Mouse (Mus musculus) T-helper 2 cell (primary cell): Measurements from ENCODE around the gene Ttll5.

Experiments
- in situ Hi-C: fragments of 300-600 bp; cut with MboI, MseI; formaldehyde crosslinking; loops from one replicate; pipeline ENCODE4 v1.15.1; 2025; ENCODE audit warnings: high pct_unique_total_duplicates

Gene Ttll5

DNA sequence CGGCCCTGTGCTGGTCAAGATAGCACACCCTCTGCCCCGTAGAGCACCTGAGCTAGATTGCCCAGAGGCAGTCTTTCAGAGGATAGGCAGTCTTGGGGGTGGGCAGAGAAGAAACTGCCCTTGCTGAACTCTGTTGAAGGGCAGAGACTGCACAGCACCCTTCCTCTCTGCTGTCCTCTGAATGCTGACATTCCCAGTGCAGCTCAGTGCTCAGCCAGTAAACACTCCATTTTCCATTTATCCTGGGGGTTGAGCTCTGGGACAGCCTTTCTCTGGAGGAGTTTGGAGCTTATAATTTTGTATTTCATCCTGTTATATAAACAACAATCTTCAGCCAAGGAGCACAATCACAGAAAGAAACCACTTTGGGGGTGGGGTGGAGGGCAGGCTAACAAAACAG, 138.7 kb downstream of the Ttll5 start:
- in situ Hi-C loops: no loop called here

DNA sequence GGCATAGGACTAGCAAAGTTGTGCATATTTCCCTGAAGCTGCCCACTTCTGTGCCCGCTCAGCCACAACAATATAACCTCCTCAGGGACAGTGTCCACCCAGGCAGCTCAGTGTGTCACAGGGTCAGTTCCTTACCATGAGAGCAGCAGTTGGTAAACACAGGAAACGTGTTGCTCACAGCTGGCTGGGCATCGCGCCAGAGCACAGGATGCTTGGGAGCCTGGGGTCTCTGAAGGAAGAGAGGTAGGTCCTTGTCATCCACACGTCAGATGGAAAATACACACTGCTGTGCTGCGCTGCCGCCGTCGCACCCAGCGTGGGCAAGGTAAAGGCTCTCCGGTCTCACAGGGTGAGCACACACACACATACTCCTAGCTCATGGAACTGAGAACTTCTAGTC, 139.2 kb downstream of the Ttll5 start:
- in situ Hi-C loops: no loop called here

- in situ Hi-C loops: no loop called here
Measured at GRCm38 (mm10) chr12:85964436-85964835, 140.0 kb downstream of the Ttll5 start.

DNA sequence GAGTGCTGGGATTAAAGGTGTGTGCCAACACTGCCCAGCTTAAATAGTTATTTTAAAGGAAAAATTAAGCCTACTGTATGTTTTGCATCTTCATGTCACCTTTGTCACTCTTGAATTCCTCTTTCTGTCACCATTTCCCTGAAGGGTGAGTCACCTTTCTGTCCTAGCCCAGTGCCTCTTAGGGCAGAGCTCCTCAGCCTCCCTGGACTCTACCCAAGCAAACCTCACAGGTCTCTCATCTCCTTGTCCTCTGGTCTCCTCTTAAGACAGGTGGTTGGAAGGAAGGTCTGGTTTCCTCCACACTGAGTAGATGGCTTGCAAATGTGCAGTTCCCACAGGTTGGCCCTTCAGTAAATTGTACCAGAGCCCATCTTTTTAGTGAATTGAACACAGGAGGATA, 143.4 kb downstream of the Ttll5 start:
- in situ Hi-C loops: no loop called here

- in situ Hi-C loops: no loop called here
Measured at GRCm38 (mm10) chr12:85968409-85968808, 143.9 kb downstream of the Ttll5 start.

- in situ Hi-C loops: no loop called here
Measured at GRCm38 (mm10) chr12:85969571-85969970, 145.1 kb downstream of the Ttll5 start.

- in situ Hi-C loops: no loop called here
Measured at GRCm38 (mm10) chr12:85970191-85970590, 145.7 kb downstream of the Ttll5 start.

DNA sequence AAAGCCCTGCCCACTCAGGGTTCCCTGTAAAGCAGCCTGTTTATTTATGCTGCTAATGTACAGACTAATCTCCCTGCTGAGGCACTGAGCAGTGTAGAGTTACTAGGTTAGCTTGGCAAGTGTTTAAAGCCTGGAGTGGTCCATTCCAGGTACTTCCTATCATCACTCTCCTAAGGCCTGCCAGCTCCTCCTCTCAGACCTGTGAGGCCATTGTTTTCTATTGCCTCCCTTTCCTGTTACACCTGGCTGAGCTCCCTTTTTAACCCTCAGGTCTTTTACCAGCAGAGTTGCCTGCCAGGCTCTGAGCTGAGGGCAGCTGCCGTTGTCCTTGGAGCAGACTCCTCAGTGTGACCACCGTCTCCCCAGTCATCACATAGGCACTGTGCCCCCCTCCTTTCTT, 146.3 kb downstream of the Ttll5 start:
- in situ Hi-C loops: no loop called here

DNA sequence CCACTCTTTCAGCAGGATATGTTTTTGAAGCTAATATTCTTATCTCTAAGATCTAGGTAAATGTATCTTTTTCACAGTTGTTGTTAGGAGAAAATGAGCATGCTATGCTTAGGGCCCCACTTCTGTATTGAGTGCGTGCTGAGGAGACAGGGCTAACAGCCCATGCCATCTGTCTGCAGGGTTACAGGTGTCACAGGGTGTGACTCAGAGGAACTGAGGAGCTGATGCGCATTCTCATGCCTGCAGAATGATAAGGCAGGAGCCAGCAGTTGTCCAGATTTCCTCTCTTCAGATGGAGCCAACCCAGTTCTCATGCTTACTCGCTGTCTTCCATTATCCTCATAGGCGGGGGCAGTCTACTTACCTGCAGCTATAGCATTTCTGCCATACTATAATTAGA, 147.2 kb downstream of the Ttll5 start:
- in situ Hi-C loops: no loop called here

DNA sequence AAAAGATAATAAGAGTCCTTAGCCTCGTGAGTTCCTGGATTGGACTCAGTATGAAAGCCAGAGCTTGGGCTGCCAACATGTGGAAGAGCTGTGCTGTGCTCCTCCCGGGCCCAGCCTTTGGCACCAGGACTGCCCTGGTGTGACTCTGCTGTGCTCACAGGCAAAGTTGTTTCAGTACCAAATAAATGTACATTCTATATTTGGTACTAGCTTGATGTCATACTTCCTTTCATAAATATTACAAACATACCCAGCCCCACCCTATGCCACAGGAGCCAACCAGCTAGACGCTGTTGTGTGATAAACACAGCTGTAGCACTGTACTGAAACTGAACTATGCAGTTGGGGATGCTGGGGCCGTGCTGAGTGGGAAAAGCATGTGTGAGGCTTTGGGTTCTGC, 149.1 kb downstream of the Ttll5 start:
- in situ Hi-C loops: no loop called here

DNA sequence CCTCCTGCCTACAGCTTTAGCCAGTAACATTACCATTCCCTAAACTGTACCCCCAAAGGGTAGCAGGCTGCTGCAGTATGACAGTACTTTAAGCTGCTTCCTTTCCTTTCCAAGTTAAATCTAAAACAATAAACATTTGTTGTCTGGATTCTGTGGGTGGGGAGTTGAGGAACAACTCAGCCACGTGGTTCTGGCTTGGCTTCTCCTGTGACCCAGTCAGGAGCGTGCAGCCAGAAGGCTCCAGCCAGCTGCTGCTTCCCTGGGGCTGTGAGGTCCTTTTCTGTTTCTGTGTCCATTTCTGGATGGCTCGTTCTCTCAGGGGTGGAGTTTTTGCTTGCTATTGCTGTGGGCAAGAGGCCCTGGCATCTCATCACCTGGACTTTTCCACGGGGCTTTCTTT, 149.6 kb downstream of the Ttll5 start:
- in situ Hi-C loops: no loop called here

DNA sequence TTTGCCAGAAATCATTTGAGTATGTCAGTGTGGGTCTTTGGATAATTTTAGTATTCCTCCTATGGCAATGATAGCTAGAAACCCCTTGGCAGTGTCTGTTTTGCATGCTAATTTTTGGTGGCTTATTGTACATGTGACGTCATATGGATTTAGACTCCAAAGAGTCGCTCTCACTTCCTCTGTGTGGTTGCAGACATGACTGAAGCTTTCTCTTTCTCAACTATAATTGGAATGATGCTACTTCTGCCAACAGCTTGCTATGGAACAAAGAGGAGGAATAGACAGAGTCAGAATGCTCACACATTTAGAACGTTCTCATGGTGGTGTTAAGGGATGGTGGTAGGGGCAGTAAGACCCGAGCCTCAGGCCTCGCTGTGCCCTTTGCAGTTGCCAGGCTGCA, 155.5 kb downstream of the Ttll5 start:
- in situ Hi-C loops: no loop called here

DNA sequence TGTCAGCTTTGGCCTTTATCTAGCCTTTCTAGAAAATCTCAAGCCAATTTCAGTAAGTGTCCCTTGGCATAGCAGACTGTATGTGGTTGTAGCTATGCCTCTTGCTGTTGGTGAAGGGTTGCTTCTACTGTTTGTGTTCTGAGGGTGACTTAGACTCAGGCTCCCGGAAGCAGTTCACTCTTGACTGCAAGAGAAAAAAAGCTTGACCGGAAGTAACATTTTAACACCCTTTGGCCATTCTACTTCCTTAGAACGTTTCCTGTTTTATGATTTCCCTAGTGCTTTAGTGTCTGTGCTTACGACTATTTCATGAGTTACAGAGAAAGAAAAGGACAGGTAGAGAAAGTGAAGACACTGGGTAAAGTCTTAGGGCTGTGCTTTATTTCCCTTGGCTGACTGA, 161.1 kb downstream of the Ttll5 start:
- in situ Hi-C loops: no loop called here

DNA sequence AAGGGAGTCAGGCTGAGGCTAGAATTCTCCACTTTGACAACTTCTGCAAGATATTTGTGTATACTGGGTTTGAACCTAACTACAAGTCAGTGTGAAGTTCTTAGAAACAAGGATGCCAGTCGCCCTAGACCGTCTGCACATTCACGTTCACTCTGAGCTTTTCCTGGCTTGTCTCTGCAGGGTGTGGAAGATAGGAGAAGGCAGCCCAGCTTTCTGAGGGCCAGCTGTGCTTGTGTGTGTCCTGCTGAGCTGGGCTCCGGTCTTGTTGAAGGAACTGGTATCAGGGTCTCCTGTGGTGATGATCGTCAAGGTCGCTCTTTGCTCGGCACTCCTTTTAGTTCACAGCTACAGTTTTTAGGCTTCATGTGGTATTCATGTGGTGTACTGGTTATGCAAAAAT, 161.6 kb downstream of the Ttll5 start:
- in situ Hi-C loops: no loop called here

- in situ Hi-C loops: no loop called here
Measured at GRCm38 (mm10) chr12:85986540-85987443, 162.3 kb downstream of the Ttll5 start.

DNA sequence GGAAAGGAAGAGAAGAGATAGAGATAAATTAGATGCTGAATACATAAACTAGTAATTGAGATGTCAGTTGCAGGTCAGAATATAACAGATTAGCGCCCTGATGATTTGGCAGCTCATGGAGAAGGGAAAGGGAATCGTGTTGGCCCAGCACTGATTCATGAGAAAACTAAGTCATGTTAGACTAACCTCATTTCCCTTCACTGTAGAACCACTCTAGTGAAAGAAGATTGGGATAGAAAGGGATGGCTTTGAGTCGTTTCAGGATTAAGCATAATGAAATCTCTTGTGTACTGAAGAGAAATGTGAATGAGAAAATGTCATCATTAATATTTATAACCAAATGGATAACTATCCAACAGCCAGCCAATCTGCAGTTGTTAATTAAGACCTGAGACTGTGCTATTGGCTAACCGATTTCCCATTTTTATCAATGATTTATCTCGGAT, 163.0 kb downstream of the Ttll5 start:
- in situ Hi-C loops: no loop called here

GRCm38 (mm10) chr12:85988121-85988520, 163.7 kb downstream of the Ttll5 start:
- in situ Hi-C loops: no loop called here

DNA sequence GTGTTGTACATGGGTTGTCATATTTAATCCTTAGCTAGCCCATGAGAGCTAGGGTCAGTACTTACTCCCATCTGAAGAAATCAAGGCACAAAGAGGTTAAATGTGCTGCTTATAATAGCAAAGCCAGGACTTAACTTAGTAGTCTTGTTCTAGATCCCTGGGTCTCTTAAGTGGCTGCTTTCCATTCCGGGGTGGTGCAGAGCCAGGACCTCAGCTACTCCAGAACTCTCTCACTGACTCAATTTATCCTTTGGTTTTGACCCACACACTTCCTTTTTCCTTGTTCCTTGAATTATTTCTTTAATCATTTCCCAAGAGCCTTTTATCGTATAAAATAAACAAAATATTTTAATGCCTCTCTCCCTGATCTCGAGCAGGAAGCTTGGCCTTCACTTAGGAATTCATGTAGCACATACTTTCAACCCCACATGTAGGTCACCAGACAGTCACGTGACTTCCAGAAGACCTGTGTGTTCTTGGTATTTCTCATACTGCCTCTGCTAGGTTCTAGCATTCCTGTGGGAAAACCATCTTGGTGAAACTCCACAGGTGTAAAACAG, 164.4 kb downstream of the Ttll5 start:
- in situ Hi-C loops: no loop called here

DNA sequence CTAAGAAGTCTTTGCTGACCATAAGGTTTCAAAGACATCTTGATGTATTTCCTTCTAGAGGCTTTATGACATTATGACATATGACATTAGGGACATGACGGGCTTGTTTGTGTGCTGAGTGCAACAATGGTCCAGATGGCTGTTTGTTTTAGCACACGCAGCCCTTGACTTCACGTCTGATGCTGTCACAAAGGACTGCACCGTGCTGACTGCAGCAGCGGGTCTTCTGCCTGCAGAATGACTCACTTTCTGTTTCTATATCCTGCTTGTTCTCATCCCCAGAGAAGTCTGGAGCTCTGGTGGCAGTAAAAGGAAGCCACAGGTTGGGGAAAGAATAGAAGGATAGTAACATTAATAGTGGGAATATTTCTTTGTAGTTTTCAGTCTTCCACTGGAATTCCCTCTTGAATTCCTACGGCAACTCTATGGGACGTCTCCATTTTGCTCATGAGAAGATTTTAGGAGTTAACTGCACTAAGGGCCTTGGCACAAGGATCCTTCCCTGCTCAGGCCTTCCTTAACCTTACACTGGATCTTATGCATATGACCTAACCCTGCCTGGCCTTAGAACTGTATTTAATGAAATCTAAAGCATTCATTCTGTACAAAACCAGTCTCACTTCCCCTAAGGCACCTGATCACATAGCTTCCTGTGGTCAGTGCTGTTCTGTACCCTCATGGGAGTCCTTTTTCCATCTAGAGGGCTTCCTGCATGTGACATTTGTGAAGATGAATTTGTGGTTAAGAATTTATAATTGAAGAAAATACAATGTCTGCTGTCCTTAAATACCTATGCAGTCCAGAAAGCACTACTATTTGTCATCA, 167.8 kb downstream of the Ttll5 start:
- in situ Hi-C loops: loop anchor here (10.0 kb wide), 1 partner anchor 817 kb away; the partner anchor contains the start of gene Pgf

GRCm38 (mm10) chr12:85992838-85993234, 168.4 kb downstream of the Ttll5 start:
- in situ Hi-C loops: loop anchor here (10.0 kb wide), 1 partner anchor 818 kb away; the partner anchor contains the start of gene Pgf

GRCm38 (mm10) chr12:85993790-85994360, 169.4 kb downstream of the Ttll5 start:
- in situ Hi-C loops: loop anchor here (10.0 kb wide), 1 partner anchor 819 kb away; the partner anchor contains the start of gene Pgf

- in situ Hi-C loops: no loop called here
Measured at GRCm38 (mm10) chr12:86000641-86001073, 176.2 kb downstream of the Ttll5 start.
